Mouse (Mus musculus): Measurements from ENCODE around the gene Prkar1b. TPM values are rescaled to one million over a fixed set of nuclear protein-coding genes. Genes with fewer than 3 reads are reported as not detected.

Gene Prkar1b
- 1.0 TPM for polyA plus RNA-seq (2017; shearing (Covaris generic))

GRCm38 (mm10) chr5:139149681-139150602, at the start of gene Prkar1b, which contains the start of gene Dnaaf5:
Gene Prkar1b, minus strand, starts transcription at chr5:139150001.
Gene Dnaaf5, plus strand, starts transcription at chr5:139150223.

GRCm38 (mm10) chr5:138997171-138997788, 152.5 kb downstream of the Prkar1b start, which contains the start of gene Pdgfa:
Gene Pdgfa, minus strand, starts transcription at chr5:138997370.

Other genes starting within 250 kb of the Prkar1b start
- not detected for gene Pdgfa, start 152.6 kb downstream of the Prkar1b start, polyA plus RNA-seq (2017; shearing (Covaris generic))
- 16.5 TPM for gene Dnaaf5, start 222 bp upstream of the Prkar1b start, polyA plus RNA-seq (2017; shearing (Covaris generic))
- gene Sun1, start 50.6 kb upstream of the Prkar1b start, polyA plus RNA-seq (2017; shearing (Covaris generic)): 39.1 TPM
- 90.2 TPM for gene Get4, start 102.3 kb upstream of the Prkar1b start, polyA plus RNA-seq (2017; shearing (Covaris generic))
- gene Adap1, start 175.6 kb upstream of the Prkar1b start, polyA plus RNA-seq (2017; shearing (Covaris generic)): 25.1 TPM
- 23.1 TPM for gene Cox19, start 201.4 kb upstream of the Prkar1b start, polyA plus RNA-seq (2017; shearing (Covaris generic))
- gene Cyp2w1, start 202.6 kb upstream of the Prkar1b start, polyA plus RNA-seq (2017; shearing (Covaris generic)): not detected
- 17.2 TPM for gene Gpr146, start 227.7 kb upstream of the Prkar1b start, polyA plus RNA-seq (2017; shearing (Covaris generic))